Mouse (Mus musculus): ENCODE data around the gene Ccdc162.
A peak's percentile ranks its signal among the peaks of the same experiment; 100 is the strongest.

Gene Ccdc162

GRCm38 (mm10) chr10:41535991-41536390, 180.4 kb downstream of the Ccdc162 start:
- no peak for DNase-seq

DNA sequence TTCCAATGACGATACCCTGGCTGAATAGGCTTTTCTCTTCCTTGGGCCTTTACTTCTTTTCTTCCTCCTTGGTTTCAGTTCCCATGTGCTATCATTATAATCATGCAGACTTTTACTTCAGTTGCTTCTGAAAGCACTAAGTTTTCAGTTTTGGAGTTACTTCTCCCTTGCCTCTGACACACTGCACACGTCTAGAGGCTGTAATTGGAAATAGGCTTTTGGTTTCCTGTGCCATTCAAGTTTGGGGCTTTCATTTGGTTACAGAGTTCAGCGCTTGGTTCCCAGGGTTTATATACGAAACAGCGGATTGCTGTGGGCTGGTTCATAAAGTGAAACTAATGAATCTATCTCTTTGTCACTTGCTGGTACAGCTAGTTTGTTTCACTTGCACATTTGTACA, 186.5 kb downstream of the Ccdc162 start:
- DNase-seq: no peak

DNA sequence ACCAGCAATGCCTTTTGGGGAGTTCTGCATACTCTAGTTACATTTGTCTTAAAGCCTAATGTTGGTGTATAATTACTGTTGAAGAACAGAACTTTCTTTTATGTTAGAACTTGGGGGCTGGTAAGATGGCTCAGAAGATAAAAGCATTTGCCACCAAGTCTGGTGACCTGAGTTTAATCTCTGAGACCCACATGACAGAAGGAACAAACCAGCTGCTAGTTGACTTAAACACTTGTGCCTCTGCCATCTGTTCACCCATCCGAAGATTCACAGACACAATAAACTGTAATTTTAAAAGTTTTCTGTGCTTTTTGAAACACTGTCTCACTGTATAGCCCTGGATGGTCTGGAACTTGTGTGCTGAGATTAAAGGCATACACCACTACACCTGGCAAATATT, 190.7 kb downstream of the Ccdc162 start:
- no peak for DNase-seq

DNA sequence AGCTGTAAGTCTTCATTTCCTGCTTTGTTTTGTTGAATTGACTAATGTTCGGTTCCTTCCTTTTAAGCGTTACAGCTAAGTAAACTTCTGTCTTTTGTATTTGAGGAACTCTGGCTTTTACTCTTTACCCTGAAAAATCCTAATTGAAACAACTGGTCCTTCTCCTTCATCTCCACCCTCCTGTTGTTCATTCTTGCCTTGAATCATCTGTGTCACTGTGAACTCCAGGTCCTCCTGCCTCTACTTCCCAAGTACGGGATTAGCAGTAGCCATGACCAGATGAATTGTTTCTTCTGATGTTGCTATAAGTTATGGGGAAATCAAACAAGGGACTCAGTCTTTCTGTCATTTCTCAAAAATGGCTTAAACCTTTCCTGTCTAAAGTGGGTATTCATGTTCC, 193.0 kb downstream of the Ccdc162 start:
- no peak for DNase-seq

GRCm38 (mm10) chr10:41520410-41520673, 196.1 kb downstream of the Ccdc162 start:
- no peak for DNase-seq

DNA sequence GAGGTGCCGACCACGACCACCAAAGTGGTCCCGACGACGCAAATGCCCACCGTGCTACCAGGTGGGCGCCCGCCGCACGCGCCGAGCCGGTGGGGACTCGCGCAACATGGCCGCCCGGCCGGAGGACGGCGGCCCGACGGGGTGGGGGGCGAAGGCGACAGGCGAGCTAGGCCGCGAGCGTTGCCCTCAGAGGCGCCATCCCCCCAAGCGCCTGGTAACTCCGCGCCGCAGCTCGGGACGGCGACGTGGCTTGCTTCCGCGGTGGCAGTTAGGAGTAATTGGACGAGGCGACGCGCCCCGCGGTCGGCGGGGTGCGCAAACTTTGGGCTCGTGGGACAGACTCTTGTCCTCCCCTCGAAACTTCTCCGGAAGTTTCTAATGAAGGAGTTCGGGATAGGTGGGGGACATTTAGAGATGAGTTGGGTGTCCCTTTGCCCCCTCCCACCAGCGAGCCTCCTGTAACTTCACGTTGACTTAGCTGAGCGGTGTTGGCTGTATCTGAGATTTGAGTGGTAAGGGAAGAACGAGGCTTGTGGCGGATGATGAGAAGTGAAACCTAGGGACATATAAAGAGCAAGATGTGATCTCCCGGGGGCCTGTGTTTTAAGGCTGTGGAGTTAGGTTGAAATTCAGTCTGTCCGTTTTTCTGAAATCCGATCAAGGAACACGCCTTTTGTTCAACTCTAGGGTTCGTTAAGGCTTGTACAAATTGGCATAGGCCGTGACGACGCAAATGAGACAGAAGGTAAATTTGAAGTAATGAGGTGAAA, 196.6 kb downstream of the Ccdc162 start:
- peak; percentile 57 for DNase-seq

- peak; percentile 93 for DNase-seq
Measured at GRCm38 (mm10) chr10:41518981-41519618, 197.3 kb downstream of the Ccdc162 start, which contains the start of gene Cd164. TSS of gene Cd164 (plus strand) at chr10:41519414.

DNA sequence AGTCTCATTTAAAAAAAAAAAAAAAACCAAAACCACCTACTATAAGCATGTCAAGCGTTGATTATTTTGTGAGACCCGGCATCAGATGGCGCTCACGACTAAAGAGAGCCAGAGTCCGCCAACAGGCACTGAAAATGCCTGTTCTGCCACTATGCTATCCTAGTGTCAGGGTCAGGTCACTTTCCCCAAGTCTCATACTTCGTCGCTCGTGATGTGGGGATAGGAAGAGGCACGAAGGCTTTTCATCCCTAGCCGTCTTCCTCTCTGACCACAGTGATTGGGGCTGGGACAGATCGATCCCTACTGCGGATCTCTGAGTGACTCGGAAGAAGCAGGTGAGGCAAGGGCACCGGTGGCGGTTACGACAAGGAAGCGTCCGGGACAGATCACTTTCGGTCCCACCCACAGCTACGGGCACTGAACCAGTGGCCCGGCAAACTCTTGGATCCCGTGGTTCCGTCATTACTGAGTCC, 197.9 kb downstream of the Ccdc162 start:
- peak; percentile 69 for DNase-seq

- no peak for DNase-seq
Measured at GRCm38 (mm10) chr10:41514921-41515320, 201.5 kb downstream of the Ccdc162 start.

DNA sequence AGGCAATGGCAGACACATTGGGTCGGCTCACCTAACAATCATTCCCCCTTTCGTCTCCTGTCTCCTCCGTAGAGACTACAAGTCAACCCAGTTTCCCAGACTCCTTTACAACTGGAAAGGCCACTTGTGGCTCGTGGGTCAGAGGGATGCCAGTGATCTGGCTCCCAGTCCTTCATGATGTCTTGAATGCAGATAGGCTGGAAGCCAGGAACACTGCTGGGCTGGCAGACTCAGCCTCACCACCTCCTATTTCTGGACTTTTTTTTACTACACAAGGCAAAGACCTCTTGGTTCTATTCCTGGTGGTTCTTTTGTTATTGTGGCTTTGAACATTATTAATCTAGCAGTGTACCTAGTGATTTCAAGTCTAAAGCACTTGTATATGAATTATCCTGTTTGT, 202.1 kb downstream of the Ccdc162 start:
- DNase-seq: no peak

DNA sequence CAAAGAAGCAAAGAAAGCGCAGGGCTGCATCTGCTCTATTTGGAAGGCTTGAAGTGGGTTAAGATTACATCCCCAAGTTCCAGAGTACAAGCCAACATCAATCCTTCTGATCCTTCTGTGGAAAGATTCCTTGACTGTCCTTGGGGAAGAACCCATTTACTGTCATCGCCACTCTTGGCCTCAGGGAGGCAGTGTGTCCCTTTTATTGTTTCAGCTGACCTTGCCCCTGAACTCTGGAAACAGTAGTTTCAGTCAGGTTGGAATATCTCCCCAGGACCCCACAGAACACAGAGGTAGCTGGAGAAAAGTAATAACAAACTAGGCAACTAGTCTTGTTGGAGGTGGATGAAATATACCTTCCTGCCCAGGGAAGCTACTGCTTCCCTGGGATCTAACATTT, 207.3 kb downstream of the Ccdc162 start:
- DNase-seq: peak; percentile 42

DNA sequence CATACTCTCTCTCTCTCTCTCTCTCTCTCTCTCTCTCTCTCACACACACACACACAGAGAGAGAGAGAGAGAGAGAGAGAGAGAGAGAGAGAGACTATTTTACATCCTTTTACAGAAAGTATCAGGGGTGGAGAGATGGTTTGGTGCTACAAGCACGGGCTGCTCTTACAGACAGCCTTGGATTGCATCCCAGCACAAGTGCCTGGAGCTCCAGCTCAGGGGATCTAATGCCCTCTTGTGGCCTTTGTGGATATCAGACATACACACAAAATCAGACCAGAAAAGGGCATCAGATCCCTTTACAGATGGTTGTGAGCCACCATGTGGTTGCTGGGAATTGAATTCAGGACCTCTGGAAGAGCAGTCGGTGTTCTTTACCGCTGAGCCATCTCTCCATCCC, 211.0 kb downstream of the Ccdc162 start:
- DNase-seq: peak; percentile 78

DNA sequence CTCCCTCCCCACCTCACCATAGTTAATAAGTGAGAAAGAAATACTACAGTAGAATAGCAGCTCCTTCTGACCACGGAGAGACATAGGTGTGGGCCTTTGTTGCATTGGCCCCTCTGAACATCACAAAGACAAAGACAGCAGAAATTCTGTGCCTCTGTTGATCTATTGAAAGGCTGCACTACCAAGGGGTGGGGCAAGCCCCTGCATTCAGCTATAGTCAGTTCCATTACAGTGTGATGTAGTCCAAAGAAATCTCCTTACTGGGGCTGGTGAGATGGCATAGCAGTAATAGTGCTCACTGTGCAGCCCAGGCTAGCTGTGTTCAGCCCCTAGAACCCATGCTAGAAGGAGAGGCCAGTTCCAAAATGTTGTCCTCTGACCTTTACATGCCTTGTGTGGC, 211.4 kb downstream of the Ccdc162 start:
- DNase-seq: no peak

GRCm38 (mm10) chr10:41500941-41501340, 215.5 kb downstream of the Ccdc162 start:
- DNase-seq: peak; percentile 32

- DNase-seq: no peak
Measured at GRCm38 (mm10) chr10:41491111-41491510, 225.3 kb downstream of the Ccdc162 start.

- no peak for DNase-seq
Measured at GRCm38 (mm10) chr10:41490518-41490873, 225.9 kb downstream of the Ccdc162 start.

DNA sequence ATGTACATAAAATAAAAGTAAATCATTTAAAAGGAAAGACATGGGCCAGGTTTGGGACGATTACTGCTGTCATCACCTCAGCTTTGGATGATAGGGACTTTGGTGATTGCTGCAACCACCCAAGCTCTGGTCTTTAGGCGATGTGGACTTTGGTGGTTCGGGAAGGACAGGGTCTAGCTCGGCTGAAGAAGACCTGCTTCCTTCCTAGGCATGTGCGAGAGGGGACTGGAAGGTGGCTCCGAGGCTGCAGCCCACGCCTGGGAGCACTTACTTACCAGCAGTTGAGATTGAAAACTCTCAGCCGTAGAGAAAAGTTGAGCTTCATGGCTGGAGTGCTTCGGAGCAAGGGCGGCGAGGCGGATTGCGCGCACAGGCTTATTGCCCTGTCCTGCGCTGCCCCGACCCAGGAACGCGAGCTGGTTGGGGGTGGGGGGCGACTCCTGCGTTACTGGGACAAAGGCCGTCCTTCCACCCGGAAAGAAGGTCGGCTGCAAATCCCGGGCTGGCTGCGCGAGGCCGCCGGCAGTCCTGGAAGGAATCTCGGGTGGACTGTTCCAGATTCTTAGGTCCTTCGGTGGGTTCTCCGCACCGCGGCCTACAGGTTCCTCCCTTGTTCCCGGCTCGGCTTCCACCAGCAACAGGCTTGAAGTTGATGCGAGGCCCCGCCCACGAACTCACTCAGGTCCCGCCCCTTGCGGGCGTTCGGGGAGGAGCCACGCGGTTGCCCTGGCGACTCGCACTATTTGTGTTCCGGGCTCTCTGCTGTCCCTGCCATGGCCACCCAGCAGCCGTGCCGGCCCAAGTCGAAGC, 226.5 kb downstream of the Ccdc162 start, which contains the start of the genes Smpd2 and Ppil6:
Gene Smpd2, minus strand, starts transcription at position 662 of the 810 bp plus-strand sequence.
Gene Ppil6, plus strand, starts transcription at position 732 of the 810 bp plus-strand sequence.
- peak; percentile 96 for DNase-seq

GRCm38 (mm10) chr10:41489294-41489693, 227.1 kb downstream of the Ccdc162 start:
- peak; percentile 12 for DNase-seq

- no peak for DNase-seq
Measured at GRCm38 (mm10) chr10:41488877-41489276, 227.6 kb downstream of the Ccdc162 start.
